Mouse (Mus musculus) hematopoietic stem cell, adult 5-6 weeks (primary cell): ENCODE measurements around the gene Rimklb. TPM values are rescaled to one million over a fixed set of nuclear protein-coding genes. Genes with fewer than 3 reads are reported as not detected.
A peak's percentile ranks its signal among the peaks of the same experiment; 100 is the strongest.

Source experiments
- ATAC-seq, 2 experiments: fragments of 125-278 bp in 1 of 2; replicated peaks in 1 of 2; 2 replicates each; pipeline ENCODE4 v1.8.0; 2016 to 2017; ENCODE audit warnings: inconsistent platforms in 2 of 2, mild to moderate bottlenecking in 2 of 2, moderate number of reproducible peaks in 2 of 2, low read depth in 1 of 2, moderate TSS enrichment in 1 of 2; ENCODE audit not compliant: low FRiP score in 2 of 2, poor library complexity in 2 of 2, severe bottlenecking in 2 of 2, insufficient read depth in 1 of 2, low TSS enrichment in 1 of 2
- total RNA-seq: library from RNA; stranded (forward); fragments of 172-1452, 232-1000 nt; gene quantifications from 2 replicates; pipeline ENCODE4 v1.2.3, GENCODE M21; 2017

Rimklb gene
- total RNA-seq, 1 experiment from 2014 or later, result not detected

DNA sequence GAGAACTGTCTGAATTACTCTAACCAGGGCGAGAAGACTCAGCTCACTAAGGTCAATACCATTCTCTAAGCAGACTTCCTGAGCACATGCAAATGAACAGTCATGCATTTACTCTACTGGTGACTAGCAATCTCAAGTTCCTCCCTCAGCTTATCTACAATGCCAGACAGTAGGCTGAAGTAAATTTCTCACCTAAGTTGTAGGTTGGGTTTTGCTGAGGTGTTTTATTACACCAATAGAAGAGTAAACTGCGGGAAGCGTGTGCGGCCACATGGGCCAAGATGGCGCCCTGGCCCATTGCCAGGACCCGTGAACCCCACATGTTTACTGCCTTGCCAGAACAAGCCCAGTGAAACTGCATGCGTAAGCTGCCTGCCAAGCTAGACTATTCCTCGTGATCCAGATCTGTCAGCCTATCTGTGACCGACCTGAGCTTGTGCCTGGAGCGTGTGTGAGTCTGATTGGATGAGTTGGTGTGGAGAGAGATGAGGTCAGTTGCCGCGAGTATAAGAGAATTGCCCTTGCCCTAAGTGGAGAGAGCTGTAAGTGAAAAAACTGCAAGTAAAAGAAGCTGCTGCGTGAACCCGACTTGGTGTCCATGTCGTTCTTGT lies 29.4 kb downstream of the Rimklb start:
- no peak for ATAC-seq

DNA sequence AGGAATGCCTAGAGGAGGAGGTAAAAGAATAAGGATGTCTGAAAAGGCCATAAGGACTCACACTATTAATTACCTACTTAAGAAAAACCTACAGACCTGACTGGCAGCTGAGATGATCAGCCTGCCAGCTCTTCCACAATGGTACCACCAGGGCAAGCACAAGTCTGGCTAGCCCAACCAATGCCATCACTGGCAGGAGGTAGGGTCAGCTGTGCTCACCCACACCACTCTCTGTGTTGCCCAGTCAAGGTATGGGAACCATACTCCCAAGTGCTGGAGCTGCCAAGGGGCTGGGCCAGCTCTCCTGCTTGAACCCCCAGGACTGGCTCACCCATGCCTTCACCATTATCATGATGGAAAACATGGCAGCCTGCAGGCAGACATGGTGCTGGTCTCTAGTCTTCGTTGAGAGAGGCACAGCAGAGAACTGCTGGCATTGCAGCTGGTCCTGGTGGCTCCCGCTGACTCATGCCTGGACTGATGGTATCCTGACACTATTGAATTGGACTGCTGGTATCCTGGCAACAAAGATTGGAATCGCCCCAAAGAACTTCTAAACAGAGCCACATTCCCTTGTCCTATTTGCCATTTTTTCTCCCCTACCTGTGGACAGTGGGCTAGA lies 32.4 kb downstream of the Rimklb start:
- no peak for ATAC-seq

DNA sequence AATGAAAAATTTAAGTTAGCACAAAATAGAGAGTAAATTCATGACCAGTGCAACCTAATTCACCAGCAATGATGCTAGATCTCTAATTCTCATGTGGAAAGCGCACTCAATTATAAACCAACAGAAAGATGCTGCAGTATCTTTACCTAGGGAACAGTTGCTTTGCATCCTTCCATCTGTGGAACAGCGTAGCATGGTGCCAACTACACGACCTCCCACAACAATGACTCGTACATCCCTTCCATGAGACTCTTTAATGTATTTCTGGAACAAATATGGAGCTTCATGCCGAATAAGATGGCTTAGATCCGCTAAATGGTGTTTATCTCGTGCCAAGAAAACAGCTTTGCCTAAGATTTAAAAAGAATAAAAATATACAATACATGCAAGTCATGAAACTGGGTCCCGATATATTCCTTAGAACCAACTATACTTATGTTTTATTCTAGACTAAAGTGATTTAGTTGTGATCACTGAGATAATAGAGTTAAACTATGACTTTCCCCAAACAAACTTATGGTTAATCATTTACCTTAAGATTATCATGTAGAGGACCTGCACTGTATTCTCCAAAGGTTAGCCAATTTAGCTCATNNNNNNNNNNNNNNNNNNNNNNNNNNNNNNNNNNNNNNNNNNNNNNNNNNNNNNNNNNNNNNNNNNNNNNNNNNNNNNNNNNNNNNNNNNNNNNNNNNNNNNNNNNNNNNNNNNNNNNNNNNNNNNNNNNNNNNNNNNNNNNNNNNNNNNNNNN lies 39.4 kb downstream of the Rimklb start:
- no peak for ATAC-seq

DNA sequence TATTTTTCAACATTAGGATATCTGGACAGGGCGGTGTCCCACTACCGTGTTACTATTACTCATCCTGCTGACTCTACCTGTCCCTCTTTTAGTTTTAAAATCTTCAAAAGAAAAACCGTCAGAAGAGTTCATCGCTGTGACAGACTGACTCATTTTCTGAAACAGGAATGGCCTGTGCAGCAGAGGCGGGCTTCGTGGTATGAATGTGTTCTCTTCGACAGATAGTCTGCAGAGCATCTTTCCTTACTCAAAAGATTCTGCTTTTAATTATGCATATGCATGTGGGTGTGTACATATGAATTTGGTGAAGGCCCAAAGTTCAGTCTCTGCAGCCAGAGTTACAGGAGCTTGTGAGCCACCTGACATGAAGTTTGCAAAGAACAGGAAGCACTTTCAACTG lies 50.7 kb downstream of the Rimklb start:
- no peak for ATAC-seq

DNA sequence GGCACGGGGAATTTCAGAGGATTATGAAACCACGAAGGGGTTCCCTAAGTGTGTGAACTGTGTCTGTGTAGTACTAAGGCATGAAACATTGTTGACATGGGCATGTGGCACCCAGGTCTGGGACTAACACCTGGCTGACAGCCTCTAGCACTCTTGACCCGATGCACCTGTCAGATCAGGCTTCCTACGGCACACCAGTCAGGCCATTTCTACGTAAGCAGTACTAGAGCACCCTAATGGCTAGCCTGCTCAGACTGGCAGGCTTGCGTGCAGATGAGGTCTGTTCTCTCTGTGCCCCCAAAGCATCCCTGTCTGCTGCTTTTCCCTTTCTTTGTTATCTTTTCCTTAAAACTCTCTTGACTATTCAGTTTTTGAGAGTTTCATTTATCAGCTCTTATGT lies 53.3 kb downstream of the Rimklb start:
- ATAC-seq, result no peak

DNA sequence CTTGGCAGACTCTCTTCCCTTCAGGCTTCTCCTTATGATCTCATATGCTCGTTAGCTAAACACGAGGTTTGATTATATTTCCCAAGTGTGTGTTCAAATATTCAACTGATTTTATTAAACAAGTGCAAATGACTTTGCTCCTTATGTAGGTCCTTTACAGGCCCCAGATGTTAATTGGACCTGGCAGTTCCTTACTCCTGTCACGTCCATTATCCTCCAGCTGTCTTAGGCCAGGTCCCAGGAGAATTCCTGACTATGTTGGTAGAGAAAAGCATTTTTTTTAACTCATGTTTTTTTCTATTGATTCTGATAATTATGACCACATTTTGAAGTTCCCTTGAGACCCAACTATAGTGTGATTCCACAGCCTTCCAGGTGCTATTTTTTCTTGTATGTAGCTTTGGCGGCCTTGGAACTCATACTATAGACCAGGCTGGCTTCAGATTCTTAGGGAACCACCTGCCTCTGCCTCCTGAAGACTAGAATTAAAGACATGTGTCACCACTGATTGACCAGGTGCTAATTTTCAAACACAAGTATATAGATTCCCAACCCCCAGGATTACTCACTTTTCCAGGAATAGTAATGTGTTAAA lies 57.8 kb downstream of the Rimklb start:
- no peak for ATAC-seq

DNA sequence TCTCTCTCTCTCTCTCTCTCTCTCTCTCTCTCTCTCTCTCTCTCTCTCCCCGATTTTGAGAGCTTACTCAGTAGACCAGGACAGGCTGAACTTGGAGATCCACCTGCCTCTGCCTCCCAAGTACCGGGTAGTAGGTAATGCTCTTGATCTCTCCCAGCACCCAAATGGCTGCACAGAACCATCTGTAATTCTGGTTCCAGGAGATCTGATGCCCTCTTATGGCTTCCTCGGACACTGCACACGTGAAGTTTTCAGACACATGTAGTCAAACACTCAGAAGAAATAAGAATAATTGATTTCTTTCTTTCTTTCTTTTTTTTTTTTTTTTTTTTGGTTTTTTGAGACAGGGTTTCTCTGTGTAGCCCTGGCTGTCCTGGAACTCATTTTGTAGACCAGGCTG lies 59.3 kb downstream of the Rimklb start:
- ATAC-seq, result no peak

DNA sequence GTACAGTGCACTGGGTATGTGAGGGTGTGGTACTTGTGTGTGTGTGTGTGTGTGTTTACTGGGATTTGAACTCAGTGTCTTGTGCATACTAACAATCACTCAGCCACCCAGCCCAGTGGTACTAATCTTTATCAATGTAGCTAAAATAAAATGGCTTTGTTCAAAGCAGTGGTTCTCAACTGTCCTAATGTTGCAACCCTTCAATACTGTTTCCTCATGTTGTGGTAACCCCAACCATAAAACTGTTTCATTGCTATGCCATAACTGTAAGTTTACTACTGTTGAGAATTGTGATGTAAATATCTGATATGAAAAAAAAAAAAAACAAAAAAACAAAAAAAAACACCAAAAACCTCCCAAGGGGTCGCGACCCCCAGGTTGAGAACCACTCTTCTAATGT lies 63.3 kb downstream of the Rimklb start:
- no peak for ATAC-seq

DNA sequence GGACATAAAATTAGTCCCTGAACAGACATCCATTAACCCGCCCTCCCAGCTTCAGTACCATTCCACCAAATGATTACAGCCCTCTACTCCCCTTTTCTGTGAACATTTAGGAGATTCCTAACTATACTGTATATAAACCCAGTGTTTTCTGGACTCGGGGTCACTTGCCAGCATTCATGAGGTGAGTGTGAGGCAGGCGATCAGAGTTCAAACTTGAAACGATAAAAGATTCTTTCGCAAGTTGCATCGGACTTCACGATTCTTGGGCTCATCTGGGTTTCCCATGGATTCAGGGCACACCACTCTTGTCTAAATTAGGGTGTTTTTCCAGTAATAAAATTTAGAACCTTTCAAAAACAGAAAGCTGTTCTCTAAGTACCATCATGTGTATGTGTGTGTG lies 71.1 kb downstream of the Rimklb start:
- no peak for ATAC-seq

DNA sequence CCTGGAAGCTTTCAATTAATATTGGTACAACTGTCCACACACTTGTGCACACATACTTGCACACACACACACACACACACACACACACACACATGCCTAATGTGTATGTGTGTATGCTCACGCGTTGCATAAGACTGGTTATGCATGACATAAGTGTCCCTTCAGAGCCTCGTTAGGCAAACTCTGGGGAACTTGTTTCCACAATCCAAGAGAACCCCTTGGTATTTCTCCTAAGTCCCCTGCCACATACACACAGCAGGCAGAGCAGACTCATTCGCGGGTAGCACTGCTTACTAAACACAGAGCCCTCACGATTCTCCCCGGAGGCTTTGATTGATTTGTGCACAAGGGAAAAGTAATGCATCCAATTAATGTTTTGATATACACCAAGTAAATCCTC lies 81.5 kb downstream of the Rimklb start:
- ATAC-seq, result no peak

DNA sequence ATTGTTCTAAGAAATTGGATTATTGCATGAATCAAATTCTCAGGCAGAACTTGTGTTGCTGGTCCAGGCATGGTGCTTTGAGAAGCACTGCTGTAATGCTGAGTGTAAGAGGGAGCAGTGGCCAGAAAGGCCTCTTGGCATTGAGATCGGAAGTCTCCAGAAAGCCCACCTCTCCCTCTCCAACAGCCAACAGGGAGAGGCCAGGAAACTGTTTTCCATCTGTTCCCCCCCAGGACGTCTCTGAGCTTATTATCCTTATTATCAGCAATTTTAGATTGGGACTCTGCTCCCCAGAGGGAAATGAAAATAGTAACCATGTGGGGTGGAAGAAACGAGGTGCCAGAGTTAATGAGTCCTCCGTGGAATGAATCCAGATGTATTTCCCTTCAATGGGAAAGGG lies 82.2 kb downstream of the Rimklb start:
- ATAC-seq, result no peak

DNA sequence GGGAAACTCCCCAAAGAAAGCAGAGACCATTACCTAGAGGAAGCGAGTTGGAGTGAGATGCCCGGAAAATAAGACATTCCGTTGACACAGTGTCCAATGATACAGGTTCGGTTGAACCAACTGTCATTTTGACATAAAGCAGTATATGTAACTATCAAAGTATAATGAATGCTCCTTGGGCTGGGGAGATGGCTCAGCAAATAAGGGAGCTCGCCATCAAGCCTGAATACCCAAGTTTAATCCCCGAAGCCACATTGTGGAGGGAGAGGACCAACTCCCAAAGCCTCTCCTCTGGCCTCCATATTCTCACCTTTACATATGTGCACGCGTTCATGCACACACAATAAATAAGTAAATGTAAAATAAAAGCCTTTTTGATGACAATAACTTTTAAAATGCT lies 87.3 kb downstream of the Rimklb start:
- no peak for ATAC-seq

DNA sequence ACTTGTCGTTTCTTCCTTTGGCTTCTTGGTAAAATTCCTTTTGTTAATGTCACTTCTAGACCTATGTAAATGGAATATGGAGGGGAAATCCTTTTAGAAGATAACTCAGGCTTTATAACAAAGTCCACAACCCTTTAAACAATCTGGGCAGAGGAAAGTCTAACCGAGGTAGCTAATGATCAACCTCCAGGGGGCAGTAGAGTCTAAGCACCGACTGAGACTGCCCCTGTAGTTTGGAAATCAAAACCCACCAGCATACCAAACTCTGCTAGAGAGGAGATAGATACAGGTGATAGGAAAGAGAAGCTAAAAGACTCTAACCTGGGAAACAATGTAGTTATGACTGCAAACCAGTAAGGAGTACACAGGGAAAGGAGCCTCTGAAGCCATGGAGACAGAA lies 96.3 kb downstream of the Rimklb start:
- peak; percentile 67 to 72; a peak in 2 of 4 replicates for ATAC-seq

DNA sequence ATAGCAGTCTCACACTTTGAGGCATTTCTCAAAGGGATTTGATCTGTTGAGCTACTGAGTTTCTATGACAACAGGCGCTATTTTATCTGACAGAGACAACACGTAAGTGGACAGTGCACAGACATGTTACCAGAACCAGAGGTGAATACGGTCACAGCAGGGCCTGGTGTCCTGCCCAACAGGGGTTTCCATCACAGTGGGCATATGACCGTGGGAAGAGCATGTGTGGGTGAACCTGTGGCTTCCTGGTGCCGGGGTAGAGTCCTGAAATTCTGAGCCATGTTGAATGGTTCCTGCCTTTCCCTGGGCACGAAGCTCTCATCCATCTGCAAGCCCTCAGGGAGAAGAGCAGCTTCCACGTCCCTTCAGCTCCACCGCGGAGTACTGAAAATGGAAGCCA lies 98.3 kb downstream of the Rimklb start:
- no peak for ATAC-seq

Other genes with a start within 250 kb of the Rimklb start
- not detected in 2 replicates for gene Klrg1, start 215.9 kb downstream of the Rimklb start, total RNA-seq
- 253 and 280 TPM in 2 replicates for gene M6pr, start 190.0 kb downstream of the Rimklb start, total RNA-seq
- gene Phc1, start 158.2 kb downstream of the Rimklb start, total RNA-seq, result 19.4 and 23.6 TPM in 2 replicates
- gene Mfap5, start 7.1 kb upstream of the Rimklb start, total RNA-seq, result not detected in 2 replicates
- not detected in 2 replicates for gene Aicda, start 55.0 kb upstream of the Rimklb start, total RNA-seq
- 12.1 and 17.4 TPM in 2 replicates for gene Apobec1, start 103.7 kb upstream of the Rimklb start, total RNA-seq
- gene Gdf3, start 111.3 kb upstream of the Rimklb start, total RNA-seq, result 2.2 and 5.4 TPM in 2 replicates
- not detected in 2 replicates for gene Dppa3, start 127.6 kb upstream of the Rimklb start, total RNA-seq
- not detected in 2 replicates for gene Nanog, start 208.7 kb upstream of the Rimklb start, total RNA-seq